Mouse (Mus musculus): Measurements from ENCODE around the gene Tnpo1.
"Not testable (repeated sequence)": the region's sequence is repeated elsewhere in the genome, so short reads cannot be mapped to it uniquely, and the experiment has no call there.

Tnpo1 gene

DNA sequence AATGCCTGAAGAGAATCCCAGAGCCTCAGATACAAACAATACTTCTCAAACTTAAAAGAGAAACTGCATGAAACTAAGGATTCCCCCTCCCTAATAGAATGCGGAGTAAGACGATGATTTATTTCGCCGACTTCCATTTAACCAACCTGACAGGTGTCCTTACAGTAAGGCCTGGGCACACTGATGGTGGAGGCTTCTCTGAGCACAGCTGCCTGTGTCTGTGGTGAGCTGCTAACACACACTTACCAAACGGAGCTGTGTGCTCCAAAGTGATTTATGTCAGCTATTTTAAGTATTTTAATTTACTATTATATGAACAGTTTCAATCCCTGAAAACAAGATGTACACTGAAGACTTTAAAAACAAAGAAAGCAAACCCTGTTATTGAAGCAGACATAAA, 42.4 kb downstream of the Tnpo1 start:
- DNase-seq: no peak

DNA sequence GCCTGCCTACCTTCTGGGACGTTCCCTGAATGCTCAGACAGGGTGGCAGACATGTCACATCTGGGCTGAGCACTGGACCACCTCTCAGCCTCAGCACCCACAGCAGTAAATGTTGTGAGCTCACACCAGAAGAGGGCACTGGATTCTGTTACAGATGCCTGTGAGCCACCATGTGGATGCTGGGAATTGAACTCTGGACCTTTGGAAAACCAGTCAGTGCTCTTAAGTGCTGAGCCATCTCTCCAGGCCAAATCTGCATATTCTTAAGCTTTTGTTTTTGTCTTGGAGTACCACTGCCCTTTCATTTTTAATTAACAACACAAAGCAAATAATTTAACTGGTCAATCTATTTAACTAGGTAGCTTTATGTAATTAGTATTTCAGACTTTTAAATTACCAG, 44.2 kb downstream of the Tnpo1 start:
- DNase-seq: peak; percentile 21

DNA sequence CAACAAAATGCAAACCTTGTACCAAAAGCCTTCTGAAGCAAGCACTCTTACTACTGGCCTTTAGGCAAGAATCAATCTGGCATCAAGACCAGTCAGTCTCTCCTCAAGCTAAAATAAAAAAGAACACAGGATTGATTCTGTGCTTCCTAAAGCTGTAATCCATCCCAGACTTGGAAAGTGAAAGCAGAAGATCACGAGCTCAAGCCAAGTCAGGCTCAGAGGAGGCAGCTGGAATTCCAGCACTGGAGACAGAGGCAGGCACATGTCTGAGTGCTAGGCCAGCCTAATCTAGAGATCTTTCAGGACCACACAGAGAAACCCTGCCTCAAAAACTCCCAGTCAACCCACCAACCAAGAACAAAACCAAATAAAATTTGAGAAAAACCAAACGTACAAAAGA, 45.8 kb downstream of the Tnpo1 start:
- DNase-seq: no peak

- DNase-seq: no peak
Measured at GRCm38 (mm10) chr13:98879422-98879821, 46.8 kb downstream of the Tnpo1 start.

DNA sequence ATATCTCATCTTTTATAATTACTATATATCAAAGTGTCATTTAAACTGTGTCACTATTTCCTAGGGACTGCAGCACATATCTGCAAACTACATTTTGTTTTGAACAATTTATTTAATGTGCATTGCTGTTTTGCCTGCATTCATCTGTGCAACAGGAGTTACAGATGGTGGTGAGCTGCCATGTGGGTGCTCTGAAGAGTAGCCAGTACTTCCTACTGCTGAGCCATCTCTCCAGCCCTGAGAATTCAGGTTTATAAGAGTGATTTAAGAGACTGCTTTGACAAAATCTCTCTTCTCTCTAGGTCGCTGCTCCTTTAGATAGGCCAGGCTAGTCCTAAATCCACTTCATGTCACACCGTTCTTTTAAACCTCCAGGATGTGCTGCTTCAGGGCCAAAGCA, 49.0 kb downstream of the Tnpo1 start:
- no peak for DNase-seq

DNA sequence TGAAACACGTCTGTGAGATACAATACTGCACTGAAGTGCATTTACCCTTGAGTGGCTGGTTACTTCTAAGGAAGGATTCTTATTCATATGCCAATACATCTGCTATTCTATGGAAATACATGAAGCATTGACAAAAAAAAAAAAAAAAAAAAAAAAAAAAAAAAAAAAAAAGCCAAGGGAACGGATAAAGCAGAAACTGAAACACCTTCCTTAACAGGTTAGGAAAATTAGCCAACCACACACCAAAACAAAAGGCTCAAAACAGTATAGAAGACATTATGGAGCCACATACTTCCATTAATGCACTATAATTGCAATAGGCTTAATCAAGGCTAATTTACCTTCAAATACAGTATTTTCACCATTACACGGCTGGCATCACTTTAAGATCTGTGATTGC, 51.5 kb downstream of the Tnpo1 start:
- DNase-seq: no peak

- DNase-seq: no peak
Measured at GRCm38 (mm10) chr13:98872273-98872847, 53.8 kb downstream of the Tnpo1 start.

GRCm38 (mm10) chr13:98871263-98871662, 54.9 kb downstream of the Tnpo1 start:
- peak; percentile 45 for DNase-seq

- peak; percentile 14 for DNase-seq
Measured at GRCm38 (mm10) chr13:98868236-98868923, 57.8 kb downstream of the Tnpo1 start.

- DNase-seq: peak; percentile 73
Measured at GRCm38 (mm10) chr13:98867810-98868209, 58.4 kb downstream of the Tnpo1 start.

DNA sequence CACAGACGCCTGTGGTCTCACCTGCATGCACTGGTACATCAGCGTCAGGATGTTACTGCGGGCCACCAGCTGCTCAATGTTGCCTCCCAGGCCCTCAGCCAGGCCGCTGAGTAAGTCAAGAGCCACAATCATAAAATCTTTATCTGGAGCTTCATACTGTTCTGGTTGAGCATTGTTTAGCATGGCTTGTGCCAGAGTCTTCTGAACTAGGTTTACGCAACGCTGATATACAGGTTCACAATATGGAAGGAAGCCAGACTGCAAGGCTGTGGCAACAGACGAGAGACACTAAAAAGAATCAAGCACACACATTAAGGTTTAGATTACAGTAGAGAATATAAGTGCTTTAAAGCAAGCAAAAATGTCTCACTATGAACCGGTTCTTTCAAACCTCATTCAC, 70.9 kb downstream of the Tnpo1 start:
- DNase-seq: no peak

GRCm38 (mm10) chr13:98845794-98846193, 80.4 kb downstream of the Tnpo1 start:
- DNase-seq: no peak

DNA sequence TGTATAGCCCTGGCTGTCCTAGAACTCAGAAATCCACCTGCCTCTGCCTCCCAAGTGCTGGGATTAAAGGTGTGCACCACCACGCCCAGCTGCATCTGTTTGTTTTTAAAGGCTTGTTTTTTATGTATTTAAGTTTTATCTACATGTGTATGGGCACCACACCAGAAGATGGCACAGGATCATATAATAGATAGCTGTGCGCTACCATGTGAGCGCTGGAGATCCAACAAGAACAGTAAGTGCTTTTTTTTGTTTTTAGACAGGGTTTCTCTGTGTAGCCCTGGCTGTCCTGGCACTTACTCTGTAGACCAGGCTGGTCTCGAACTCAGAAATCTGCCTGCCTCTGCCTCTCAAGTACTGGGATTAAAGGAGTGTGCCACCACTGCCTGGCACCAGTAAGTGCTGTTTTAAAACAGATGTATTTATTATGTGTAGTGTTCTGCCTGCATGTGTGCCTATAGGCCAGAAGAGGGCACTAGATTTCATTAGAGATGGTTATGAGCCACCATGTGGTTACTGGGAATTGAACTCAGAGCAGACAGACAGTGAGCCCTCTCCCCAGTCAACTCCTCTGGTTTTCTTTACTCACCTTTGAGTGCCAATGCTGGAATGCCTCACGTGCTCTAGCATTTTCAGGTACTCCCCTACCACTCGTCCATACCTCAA, 89.6 kb downstream of the Tnpo1 start:
- DNase-seq: no peak

DNA sequence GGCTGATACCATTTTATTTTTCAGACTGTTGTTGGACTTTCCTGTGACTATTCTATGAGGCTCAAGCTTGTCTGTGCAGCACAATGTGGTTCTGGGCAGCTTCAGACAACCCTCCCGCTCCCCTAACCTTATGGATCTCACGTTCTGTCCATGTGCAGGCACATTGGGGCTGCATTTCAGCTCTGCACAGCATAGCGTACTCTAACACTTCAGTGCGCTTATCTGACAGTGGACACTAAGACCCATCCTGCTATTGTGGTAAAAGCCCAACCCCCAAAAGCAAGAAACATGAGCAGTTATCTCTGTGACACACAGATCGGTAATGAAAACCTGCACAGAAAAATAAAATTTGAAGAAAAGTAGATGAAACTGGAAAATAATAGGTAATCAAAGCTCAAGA, 90.4 kb downstream of the Tnpo1 start:
- DNase-seq: no peak

- no peak for DNase-seq
Measured at GRCm38 (mm10) chr13:98834723-98835122, 91.5 kb downstream of the Tnpo1 start.

DNA sequence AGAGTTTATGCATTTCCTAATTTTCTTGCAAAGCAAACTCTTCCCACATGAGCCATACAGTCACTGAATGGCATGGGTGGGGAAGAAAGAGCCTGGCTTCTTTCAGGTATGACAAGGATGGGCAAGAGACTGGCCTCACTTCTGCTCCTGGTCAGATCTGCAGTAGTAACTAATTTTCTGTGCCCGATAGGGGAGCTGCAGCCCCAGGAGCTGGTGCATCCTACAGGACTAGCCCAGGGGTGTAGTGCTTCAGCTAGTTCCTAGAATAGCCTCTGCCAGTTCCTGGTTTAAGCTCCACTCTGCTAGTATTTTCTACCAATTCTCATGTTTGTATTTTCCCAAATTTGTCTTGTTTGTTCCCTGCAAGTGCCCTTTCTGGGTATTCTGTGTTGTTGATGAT, 92.0 kb downstream of the Tnpo1 start:
- DNase-seq: no peak

DNA sequence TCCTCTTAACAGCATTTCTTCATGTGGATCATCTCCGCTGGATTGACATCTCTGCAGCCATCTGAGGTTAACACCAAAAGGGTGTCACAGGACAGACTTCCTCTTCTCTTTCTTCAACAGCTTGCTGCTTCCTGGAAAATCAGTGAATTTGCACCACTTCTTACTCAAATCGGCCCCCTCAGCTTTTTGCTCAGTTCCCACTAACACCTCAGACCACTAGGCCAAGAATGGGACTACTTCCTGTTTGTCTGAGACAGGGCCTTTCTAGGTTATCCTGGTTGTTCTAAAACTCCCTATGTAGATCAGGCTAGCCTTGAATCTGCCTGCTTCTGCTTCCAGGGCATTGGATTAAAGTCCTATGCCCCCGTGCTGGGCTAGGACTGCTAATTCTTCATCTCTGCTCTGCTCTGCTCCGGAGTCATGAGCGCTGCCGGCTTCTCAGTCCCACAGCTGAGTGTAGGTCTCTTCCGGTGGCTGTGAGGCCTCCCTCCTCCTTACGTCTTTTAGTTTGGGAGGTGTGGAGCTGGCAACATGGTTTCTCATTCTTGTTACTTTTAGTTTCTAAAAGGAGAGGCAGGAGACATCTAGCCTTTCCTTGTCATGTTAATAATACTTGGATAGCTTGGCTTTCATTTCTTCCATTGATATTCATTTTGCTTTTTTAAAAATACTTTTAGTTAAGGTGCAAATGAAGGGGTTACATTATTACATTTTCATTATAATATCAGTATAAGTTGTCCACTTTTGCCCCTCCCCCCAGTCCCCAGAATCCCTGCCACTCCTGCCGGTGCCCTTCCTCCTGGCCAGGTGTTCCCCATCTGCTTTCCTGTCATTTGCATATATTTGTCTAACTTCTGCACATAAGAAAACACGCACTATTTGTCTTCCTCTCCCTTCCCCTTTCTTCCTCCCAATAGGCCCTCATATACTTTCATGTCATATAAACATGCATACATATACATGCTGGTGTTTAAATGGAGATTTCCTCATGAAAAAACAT, 93.4 kb downstream of the Tnpo1 start:
- no peak for DNase-seq

- DNase-seq: not testable (repeated sequence)
Measured at GRCm38 (mm10) chr13:98829026-98829425, 97.2 kb downstream of the Tnpo1 start.

GRCm38 (mm10) chr13:98825574-98825973, 100.6 kb downstream of the Tnpo1 start:
- no peak for DNase-seq

DNA sequence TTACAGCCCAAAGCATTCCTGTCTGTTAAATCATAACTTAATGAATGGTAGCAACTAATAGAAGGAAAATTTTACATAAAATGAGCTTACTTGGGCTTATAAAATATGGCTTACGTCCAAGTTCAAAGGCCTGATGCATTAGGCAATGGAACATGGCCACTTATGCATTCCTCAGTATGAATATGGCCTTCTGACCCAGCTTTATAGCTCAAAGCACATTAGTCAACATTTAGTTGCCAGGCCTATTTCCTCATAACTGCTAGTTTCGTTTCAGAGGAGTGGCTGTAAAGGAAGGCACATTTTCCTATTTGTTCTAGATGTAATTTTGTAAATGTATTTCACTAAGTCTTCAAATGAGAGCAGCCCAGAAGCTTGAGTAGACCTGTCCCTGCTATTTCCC, 107.1 kb downstream of the Tnpo1 start:
- no peak for DNase-seq

GRCm38 (mm10) chr13:98818205-98818604, 108.0 kb downstream of the Tnpo1 start:
- DNase-seq: peak; percentile 61

DNA sequence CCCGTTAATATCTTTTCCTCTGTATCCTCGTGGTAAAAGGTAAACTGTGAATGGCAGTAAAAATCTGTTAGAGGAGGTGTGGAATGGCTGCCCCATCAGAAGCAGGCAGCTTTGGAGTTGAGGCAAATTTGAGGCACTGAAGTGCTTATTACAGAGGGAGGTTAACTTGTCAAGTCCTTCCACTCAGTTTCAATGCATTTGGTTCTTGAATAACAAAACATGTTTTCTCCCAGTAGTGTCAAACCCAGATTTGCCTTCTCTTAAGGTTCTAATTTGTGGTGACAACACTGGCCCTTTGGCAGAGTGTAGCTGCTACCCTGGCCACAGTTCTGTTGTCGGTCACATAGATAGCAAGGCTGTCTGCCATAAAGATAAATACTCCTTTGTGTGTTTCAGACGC, 108.4 kb downstream of the Tnpo1 start:
- DNase-seq: no peak

All from kidney, postnatal 14 days (tissue).